Mouse (Mus musculus): ENCODE measurements around the gene Cpox. TPM values are rescaled to one million over a fixed set of nuclear protein-coding genes. Genes with fewer than 3 reads are reported as not detected.

The Cpox gene
- polyA plus RNA-seq, 1 experiment = 33.2 TPM

- Histone ChIP-seq H3K4me1 (ENCODE audit: control insufficient read depth, insufficient read depth, low read length) (no peaks in the 10 kb centered on the region), H3K4me3 (ENCODE audit: insufficient read depth, low read length) (no peak overlapping the region), H3K27ac (ENCODE audit: insufficient read depth, low read length) (peak overlapping the region; percentile 68; the same call in 1 of the 2 replicates)
- TF ChIP-seq CTCF (IDR thresholded peaks at IDR 0.05; ENCODE audit: borderline replicate concordance, insufficient read depth, low read length) = no peak
- no peak for TF ChIP-seq POLR2A (IDR thresholded peaks at IDR 0.05; ENCODE audit: low read depth, low read length)
These were observed 1.5 kb upstream of the Cpox start for GRCm38 (mm10) chr16:58668586-58668985.

DNA sequence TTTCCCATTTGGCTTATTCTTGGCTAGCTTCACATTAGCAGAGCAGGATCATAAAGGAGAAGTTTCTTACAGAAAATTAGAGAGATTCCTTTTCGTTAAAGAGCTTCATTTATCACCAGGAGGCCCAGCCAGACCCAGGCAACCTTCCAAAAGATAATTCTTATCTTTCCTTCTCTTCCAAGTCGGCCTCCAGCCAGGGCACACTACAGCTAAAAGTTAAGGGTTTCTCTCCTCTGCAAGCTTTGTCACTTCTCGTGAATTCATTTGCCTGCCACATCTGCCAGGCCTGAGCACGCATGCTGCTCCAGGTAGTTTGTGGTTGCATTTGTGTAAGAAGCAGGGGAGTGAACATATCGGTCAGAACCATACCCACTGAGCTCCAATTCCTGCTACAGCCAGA is 828 bp upstream of the Cpox start:
- Histone ChIP-seq H3K27ac (ENCODE audit: insufficient read depth, low read length) (peak overlapping the region; percentile 68; the same call in 1 of the 2 replicates), H3K4me3 (ENCODE audit: insufficient read depth, low read length) (no peak overlapping the region), H3K4me1 (ENCODE audit: control insufficient read depth, insufficient read depth, low read length) (no peaks in the 10 kb centered on the region)
- TF ChIP-seq CTCF (IDR thresholded peaks at IDR 0.05; ENCODE audit: borderline replicate concordance, insufficient read depth, low read length) = no peak
- no peak for TF ChIP-seq POLR2A (IDR thresholded peaks at IDR 0.05; ENCODE audit: low read depth, low read length)

GRCm38 (mm10) chr16:58670643-58671042 is 551 bp downstream of the Cpox start:
- Histone ChIP-seq H3K4me1 (ENCODE audit: control insufficient read depth, insufficient read depth, low read length) (no peaks in the 10 kb centered on the region), H3K27ac (ENCODE audit: insufficient read depth, low read length) (no peak overlapping the region), H3K4me3 (ENCODE audit: insufficient read depth, low read length) (peak overlapping the region; percentile 62)
- TF ChIP-seq CTCF (IDR thresholded peaks at IDR 0.05; ENCODE audit: borderline replicate concordance, insufficient read depth, low read length) = no peak

GRCm38 (mm10) chr16:58671212-58671985 is 1.3 kb downstream of the Cpox start:
- no peak for TF ChIP-seq CTCF (IDR thresholded peaks at IDR 0.05; ENCODE audit: borderline replicate concordance, insufficient read depth, low read length)
- no peak for TF ChIP-seq POLR2A (IDR thresholded peaks at IDR 0.05; ENCODE audit: low read depth, low read length)
- Histone ChIP-seq H3K4me3 (ENCODE audit: insufficient read depth, low read length) (peak overlapping the region; percentile 62), H3K4me1 (ENCODE audit: control insufficient read depth, insufficient read depth, low read length) (no peaks in the 10 kb centered on the region), H3K27ac (ENCODE audit: insufficient read depth, low read length) (no peak overlapping the region)

DNA sequence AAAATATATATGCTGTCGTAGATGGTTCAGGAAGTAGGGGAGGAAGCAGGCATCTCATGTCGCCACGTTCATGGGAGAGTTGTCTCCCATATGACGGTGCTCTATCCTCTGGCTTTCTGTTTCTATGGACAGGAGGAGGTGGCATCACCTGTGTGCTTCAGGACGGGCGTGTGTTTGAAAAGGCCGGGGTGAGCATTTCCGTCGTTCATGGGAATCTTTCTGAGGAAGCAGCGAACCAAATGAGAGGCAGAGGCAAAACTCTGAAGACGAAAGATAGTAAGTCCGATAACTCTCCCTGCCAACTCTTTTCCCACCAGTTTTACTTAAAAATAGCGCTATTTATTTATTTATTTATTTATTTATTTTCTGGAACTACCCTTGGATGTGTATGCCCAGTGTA is 2.3 kb downstream of the Cpox start:
- TF ChIP-seq POLR2A (IDR thresholded peaks at IDR 0.05; ENCODE audit: low read depth, low read length) (no peak), CTCF (IDR thresholded peaks at IDR 0.05; ENCODE audit: borderline replicate concordance, insufficient read depth, low read length) (no peak)
- Histone ChIP-seq H3K4me3 (ENCODE audit: insufficient read depth, low read length) (no peak overlapping the region), H3K27ac (ENCODE audit: insufficient read depth, low read length) (no peak overlapping the region), H3K4me1 (ENCODE audit: control insufficient read depth, insufficient read depth, low read length) (no peaks in the 10 kb centered on the region)

DNA sequence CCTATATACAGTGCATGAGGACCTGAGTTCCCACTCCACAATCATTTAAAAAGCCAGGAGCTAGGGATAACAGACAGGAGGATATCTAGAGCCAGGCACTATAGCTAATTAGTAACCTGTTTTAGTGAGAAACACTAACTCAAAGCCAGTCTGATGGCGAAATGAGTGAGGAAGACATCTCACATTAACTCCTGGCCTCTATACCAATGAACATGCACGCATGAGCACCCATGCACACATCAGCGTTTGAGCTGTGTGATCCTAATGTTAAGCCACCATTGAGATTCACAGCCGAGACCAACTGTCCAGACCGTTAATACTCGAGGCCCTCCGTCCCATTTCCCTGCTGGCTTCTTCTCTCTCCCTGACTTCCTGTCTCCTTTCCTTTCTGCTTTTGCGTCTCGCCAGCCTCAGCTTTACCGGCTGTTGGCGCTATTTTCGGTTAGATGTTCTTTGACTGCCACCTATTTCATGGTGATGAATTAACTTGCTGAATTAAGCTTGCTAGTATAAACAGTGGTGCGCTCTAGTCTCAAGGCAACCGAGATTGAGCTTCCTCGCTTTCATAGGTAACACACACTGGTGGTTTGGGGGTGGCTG is 3.8 kb downstream of the Cpox start:
- H3K4me1 ChIP-seq (ENCODE audit: control insufficient read depth, insufficient read depth, low read length) = no peaks in the 10 kb centered on the region
- no peak overlapping the region for H3K27ac ChIP-seq (ENCODE audit: insufficient read depth, low read length)
- no peak overlapping the region for H3K4me3 ChIP-seq (ENCODE audit: insufficient read depth, low read length)
- no peak for TF ChIP-seq POLR2A (IDR thresholded peaks at IDR 0.05; ENCODE audit: low read depth, low read length)
- no peak for TF ChIP-seq CTCF (IDR thresholded peaks at IDR 0.05; ENCODE audit: borderline replicate concordance, insufficient read depth, low read length)

DNA sequence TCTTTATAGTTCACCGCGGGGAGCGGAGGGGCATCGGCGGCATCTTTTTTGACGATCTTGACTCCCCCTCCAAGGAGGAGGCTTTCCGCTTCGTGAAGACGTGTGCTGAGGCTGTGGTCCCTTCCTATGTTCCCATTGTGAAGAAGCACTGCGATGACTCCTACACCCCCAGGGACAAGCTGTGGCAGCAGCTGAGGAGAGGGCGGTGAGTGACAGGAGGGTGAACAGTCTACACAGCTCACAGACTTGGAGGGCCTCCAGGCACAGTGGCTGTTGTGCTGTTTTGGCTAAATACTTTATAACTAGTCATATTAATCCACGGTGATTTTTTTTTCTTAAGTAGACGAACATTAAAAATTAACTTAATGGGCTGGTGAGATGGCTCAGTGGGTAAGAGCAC is 5.2 kb downstream of the Cpox start:
- Histone ChIP-seq H3K4me1 (ENCODE audit: control insufficient read depth, insufficient read depth, low read length) (no peaks in the 10 kb centered on the region), H3K4me3 (ENCODE audit: insufficient read depth, low read length) (no peak overlapping the region), H3K27ac (ENCODE audit: insufficient read depth, low read length) (no peak overlapping the region)
- TF ChIP-seq CTCF (IDR thresholded peaks at IDR 0.05; ENCODE audit: borderline replicate concordance, insufficient read depth, low read length) (no peak), POLR2A (IDR thresholded peaks at IDR 0.05; ENCODE audit: low read depth, low read length) (no peak)

DNA sequence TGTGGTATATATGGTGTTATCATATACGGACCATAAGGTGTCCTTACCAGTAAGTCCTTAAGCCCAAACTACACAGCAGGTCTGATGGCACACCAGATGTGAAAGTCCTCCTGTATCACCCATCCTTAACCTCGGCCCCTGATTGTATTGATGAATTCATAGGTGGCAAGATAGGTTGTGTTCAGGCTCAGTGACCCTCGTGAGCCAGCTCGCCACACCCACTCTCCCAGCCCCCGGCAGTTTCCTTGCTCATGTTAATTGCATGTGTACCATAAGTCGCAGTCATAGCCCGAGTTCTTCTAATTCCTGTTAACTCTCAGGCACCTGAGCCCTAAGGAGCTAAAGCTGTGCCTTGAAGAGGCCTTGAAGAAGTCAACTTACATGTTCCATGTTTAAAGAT is 6.1 kb downstream of the Cpox start:
- H3K27ac ChIP-seq (ENCODE audit: insufficient read depth, low read length) = no peak overlapping the region
- H3K4me1 ChIP-seq (ENCODE audit: control insufficient read depth, insufficient read depth, low read length) = no peaks in the 10 kb centered on the region
- H3K4me3 ChIP-seq (ENCODE audit: insufficient read depth, low read length) = no peak overlapping the region
- TF ChIP-seq CTCF (IDR thresholded peaks at IDR 0.05; ENCODE audit: borderline replicate concordance, insufficient read depth, low read length) (no peak), POLR2A (IDR thresholded peaks at IDR 0.05; ENCODE audit: low read depth, low read length) (no peak)

DNA sequence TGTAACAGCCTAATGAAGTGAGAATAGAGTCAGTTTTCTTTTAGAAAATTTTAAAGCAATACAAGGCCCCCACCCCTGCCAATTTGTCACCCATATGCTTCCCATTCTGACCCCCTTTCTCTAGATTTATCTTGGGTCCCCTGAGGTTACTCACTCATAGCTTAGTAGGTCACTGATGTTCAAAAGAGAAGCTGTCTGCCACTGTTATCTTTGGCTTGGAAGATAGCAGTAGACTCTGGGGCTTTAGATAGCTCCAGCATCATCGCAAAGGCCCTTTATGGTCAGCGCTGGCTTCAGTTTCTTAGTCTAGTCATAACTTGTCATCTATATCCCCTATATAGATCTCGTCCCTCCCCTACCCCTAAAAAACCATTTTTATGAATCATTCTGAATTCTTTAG is 6.5 kb downstream of the Cpox start:
- no peak for TF ChIP-seq POLR2A (IDR thresholded peaks at IDR 0.05; ENCODE audit: low read depth, low read length)
- no peak for TF ChIP-seq CTCF (IDR thresholded peaks at IDR 0.05; ENCODE audit: borderline replicate concordance, insufficient read depth, low read length)
- Histone ChIP-seq H3K27ac (ENCODE audit: insufficient read depth, low read length) (no peak overlapping the region), H3K4me1 (ENCODE audit: control insufficient read depth, insufficient read depth, low read length) (no peaks in the 10 kb centered on the region)

GRCm38 (mm10) chr16:58677491-58677890 is 7.4 kb downstream of the Cpox start:
- Histone ChIP-seq H3K4me3 (ENCODE audit: insufficient read depth, low read length) (no peak overlapping the region), H3K4me1 (ENCODE audit: control insufficient read depth, insufficient read depth, low read length) (no peaks in the 10 kb centered on the region), H3K27ac (ENCODE audit: insufficient read depth, low read length) (no peak overlapping the region)
- TF ChIP-seq POLR2A (IDR thresholded peaks at IDR 0.05; ENCODE audit: low read depth, low read length) (no peak), CTCF (IDR thresholded peaks at IDR 0.05; ENCODE audit: borderline replicate concordance, insufficient read depth, low read length) (no peak)

More for the DNA sequence above, 6.5 kb downstream of the Cpox start:
- no peak overlapping the region for H3K4me3 ChIP-seq (ENCODE audit: insufficient read depth, low read length)
